Mouse (Mus musculus): Measurements from ENCODE around the gene Slc27a4. TPM values are rescaled to one million over a fixed set of nuclear protein-coding genes. Genes with fewer than 3 reads are reported as not detected.

Slc27a4 gene
- total and polyA plus RNA-seq, 3 experiments: 10.9 to 14.9 TPM; not detected in 1

DNA sequence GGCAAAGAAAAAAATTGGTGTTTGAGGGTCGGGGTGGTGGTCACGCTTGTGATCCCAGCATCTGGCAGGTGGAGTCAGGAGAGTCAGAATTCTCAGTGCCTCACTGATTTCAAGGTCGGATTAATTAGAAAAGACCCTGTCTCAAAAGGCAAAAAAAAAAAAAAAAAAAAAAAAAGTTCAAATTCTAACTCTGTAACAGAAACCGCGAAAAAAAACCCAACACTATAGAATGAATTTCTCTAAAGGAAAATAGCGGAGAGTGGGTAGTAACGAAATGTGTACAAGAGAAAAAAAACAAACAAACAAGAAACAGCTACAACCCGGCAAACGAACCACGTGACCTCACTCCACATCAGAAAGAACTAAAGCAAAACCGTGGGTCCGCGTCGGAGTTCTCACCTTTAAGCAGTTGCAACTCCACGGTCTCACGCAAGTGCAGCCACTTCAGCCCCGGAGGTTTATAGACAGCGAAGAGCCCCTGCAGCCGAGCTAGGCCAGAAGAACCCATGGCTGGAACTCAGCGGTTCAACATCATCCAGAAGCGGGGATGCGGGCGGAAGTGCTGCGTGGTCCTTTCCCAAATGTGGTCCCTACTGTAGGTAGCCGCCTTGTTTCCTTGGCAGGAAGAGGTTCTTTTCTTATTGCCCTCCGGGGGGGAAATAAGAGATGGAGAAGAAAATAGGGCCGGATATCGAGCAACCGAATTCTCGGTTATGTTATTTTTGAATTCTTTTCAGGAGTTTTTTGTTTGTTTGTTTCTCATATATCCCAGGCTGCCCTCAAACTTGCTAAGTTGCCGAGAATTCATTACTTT lies 15.1 kb upstream of the Slc27a4 start, which contains the start of gene Coq4 (continued):
- no peak for TF ChIP-seq MAZ (IDR thresholded peaks at IDR 0.05; ENCODE audit: low read depth, low read length)
- TF ChIP-seq MYC (IDR thresholded peaks at IDR 0.05; ENCODE audit: low read depth, low read length): peak; percentile 84
- TF ChIP-seq KAT2A (conservative IDR thresholded peaks at IDR 0.05; ENCODE audit: low read depth, low read length): peak; percentile 66; the same call in 1 of the 2 replicates
- TF ChIP-seq HCFC1 (IDR thresholded peaks at IDR 0.05; ENCODE audit: low read depth, low read length): peak; percentile 93

DNA sequence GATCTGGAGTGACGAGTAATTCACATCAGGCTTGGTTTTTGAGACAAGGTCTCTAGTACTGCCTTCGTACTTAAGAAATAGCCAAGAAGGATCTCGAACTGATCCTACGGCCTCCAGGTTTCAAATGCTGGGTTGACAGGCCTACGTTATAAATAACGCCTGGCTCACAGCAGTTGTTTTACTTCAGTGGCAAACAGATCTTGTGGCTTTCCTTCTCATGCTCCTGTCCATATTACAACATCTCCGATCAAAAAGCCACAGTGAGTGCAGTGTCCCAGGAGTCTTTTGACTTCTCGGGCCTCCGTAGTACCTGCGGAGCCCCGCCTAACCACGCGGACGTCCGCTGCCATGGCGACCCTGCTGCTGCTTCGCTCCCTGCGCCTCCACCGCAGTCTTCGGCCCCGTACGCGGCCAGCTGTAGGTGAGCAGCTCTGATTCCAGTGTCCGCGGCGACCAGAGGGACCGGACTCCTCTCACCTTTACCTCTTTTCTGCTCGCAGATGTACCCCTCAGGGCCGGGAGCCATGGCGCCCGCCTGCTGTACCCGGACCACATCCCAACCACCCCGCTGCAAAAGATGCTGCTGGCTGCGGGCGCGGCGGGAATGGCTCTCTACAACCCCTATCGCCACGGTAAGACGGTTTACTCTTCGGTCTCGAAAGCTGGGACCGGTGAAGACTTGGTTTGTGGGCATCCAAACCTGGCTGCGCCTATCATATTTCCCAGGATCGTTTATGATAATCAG lies 14.3 kb upstream of the Slc27a4 start, which contains the start of gene Trub2:
TSS of gene Trub2 (minus strand) at position 566 of the 745 bp plus-strand sequence.
- Histone ChIP-seq H3K4me1 (ENCODE audit: control insufficient read depth in 1 of 2, insufficient read depth in 2 of 2, low read length in 2 of 2) (peaks cover 0 to 9% of the 10 kb centered on the region in 2 experiments; a peak in 2 of 4 replicates), H3K9ac (ENCODE audit: control insufficient read depth, low read depth, low read length, poor library complexity, severe bottlenecking) (peak within 1 kb of the TSS; percentile 88), H3K79me2 (ENCODE audit: control insufficient read depth, insufficient read depth, low read length, poor library complexity) (peaks cover 14% of the 10 kb centered on the region), H3K9me3 (replicated peaks; ENCODE audit: insufficient read depth, low read length) (no peaks in the 10 kb centered on the region), H3K27me3 (ENCODE audit: control insufficient read depth in 1 of 2, insufficient read depth in 2 of 2, low read length in 2 of 2) (no peaks in the 10 kb centered on the region), H3K4me3 (ENCODE audit: control insufficient read depth in 1 of 2, insufficient read depth in 1 of 2, low read depth in 2 of 2, low read length in 2 of 2) (peak within 1 kb of the TSS; percentile 68 to 97), H3K36me3 (ENCODE audit: control insufficient read depth in 1 of 2, insufficient read depth in 2 of 2, low read length in 2 of 2) (peaks cover 3 to 10% of the 10 kb centered on the region in 2 experiments; a peak in 2 of 4 replicates), H3K27ac (ENCODE audit: control insufficient read depth, low read depth, low read length) (peak within 1 kb of the TSS; percentile 78)
- DNase-seq (ENCODE audit: low read depth, low spot score): peak; percentile 90
- TF ChIP-seq MAFK (IDR thresholded peaks at IDR 0.05; ENCODE audit: borderline replicate concordance, low read depth, low read length) (no peak), ZC3H11A (IDR thresholded peaks at IDR 0.05; ENCODE audit: low read depth, low read length) (no peak), SMC3 (IDR thresholded peaks at IDR 0.05; ENCODE audit: low read depth, low read length) (no peak), CHD1 (IDR thresholded peaks at IDR 0.05; ENCODE audit: low read depth, low read length) (no peak), ZKSCAN1 (IDR thresholded peaks at IDR 0.05; ENCODE audit: low read depth, low read length) (no peak), TBP (IDR thresholded peaks at IDR 0.05; ENCODE audit: low read depth, low read length) (no peak), POLR2AphosphoS2 (IDR thresholded peaks at IDR 0.05; ENCODE audit: low read length) (no peak), ZMIZ1 (IDR thresholded peaks at IDR 0.05; ENCODE audit: low read depth, low read length) (peak; percentile 4; the same call in 1 of the 2 replicates), ELF1 (IDR thresholded peaks at IDR 0.05; ENCODE audit: low read depth, low read length) (0 out of 2 replicates have a peak, but pooled peaks have one; percentile 58), CHD2 (IDR thresholded peaks at IDR 0.05; ENCODE audit: low read length) (no peak), NRF1 (IDR thresholded peaks at IDR 0.05; ENCODE audit: insufficient read depth, low read depth, low read length, poor library complexity, severe bottlenecking) (0 out of 2 replicates have a peak, but pooled peaks have one; percentile 8), MXI1 (IDR thresholded peaks at IDR 0.05; ENCODE audit: low read depth, low read length) (peak; percentile 94), RAD21 (IDR thresholded peaks at IDR 0.05; ENCODE audit: low read depth, low read length) (no peak), RCOR1 (IDR thresholded peaks at IDR 0.05; ENCODE audit: low read depth, low read length) (no peak), GABPA (IDR thresholded peaks at IDR 0.05; ENCODE audit: low read depth, low read length) (no peak), POLR2AphosphoS5 (IDR thresholded peaks at IDR 0.05; ENCODE audit: borderline replicate concordance, low read depth, low read length) (no peak), MYC (IDR thresholded peaks at IDR 0.05; ENCODE audit: low read depth, low read length) (peak; percentile 76), POLR2A (IDR thresholded peaks at IDR 0.05; ENCODE audit: control insufficient read depth in 1 of 2, insufficient read depth in 1 of 2, low read depth in 1 of 2, low read length in 2 of 2, poor library complexity in 1 of 2) (peak; percentile 20 to 59; a peak in 2 of 4 replicates), UBTF (IDR thresholded peaks at IDR 0.05; ENCODE audit: borderline replicate concordance, insufficient read depth, low read depth, low read length) (no peak), MYB (IDR thresholded peaks at IDR 0.05; ENCODE audit: low read depth, low read length) (no peak), TCF12 (IDR thresholded peaks at IDR 0.05; ENCODE audit: low read depth, low read length) (peak; percentile 56; the same call in 1 of the 2 replicates), USF1 (IDR thresholded peaks at IDR 0.05; ENCODE audit: low read depth, low read length) (peak; percentile 66; the same call in 1 of the 2 replicates), GATA1 (IDR thresholded peaks at IDR 0.05; ENCODE audit: low read depth, low read length) (no peak), BHLHE40 (IDR thresholded peaks at IDR 0.05; ENCODE audit: borderline replicate concordance, low read depth, low read length) (no peak), MAX (IDR thresholded peaks at IDR 0.05; ENCODE audit: low read length) (peak; percentile 85), JUND (IDR thresholded peaks at IDR 0.05; ENCODE audit: low read depth, low read length) (no peak), USF2 (IDR thresholded peaks at IDR 0.05; ENCODE audit: borderline replicate concordance in 1 of 2, insufficient read depth in 1 of 2, low read depth in 1 of 2, low read length in 2 of 2) (no peak), MEF2A (IDR thresholded peaks at IDR 0.05; ENCODE audit: extremely low read depth, insufficient replicate concordance, low read depth, low read length, poor library complexity, severe bottlenecking) (no peak)

Measured in MEL (cell line).